Mouse (Mus musculus): ENCODE data around the gene Tnni3k.

GRCm38 (mm10) chr3:154787611-154788010 lies 267.6 kb downstream of the Tnni3k start:
- TF ChIP-seq CTCF (conservative IDR thresholded peaks at IDR 0.05; ENCODE audit: insufficient read depth, insufficient read length, low read depth, low read length) (no peak), POLR2A (IDR thresholded peaks at IDR 0.05; ENCODE audit: low read depth, low read length) (no peak)
